Mouse (Mus musculus) heart, embryonic 15.5 days (tissue): Measurements from ENCODE around the gene Sec24b. TPM values are rescaled to one million over a fixed set of nuclear protein-coding genes. Genes with fewer than 3 reads are reported as not detected.

Experiments used
- ATAC-seq: fragments of 200-750 bp; cut with Nextera tagmentation; replicated peaks from 2 replicates; pipeline ENCODE4 v1.8.0; 2017; ENCODE audit warnings: low read depth, moderate TSS enrichment; ENCODE audit not compliant: insufficient number of reproducible peaks, insufficient read depth, low FRiP score
- H3K27ac ChIP-seq: fragments of 300-500 bp; sonication (generic); 2 replicates; pipeline ENCODE4 v1.5.1; 2015; ENCODE audit warnings: mild to moderate bottlenecking, inconsistent platforms
- H3K27me3 ChIP-seq: fragments of 300-500 bp; sonication (generic); 2 replicates; pipeline ENCODE4 v1.6.1; 2015; ENCODE audit warnings: inconsistent platforms
- H3K36me3 ChIP-seq: fragments of 300-500 bp; sonication (generic); 2 replicates; pipeline ENCODE4 v1.6.1; 2015; ENCODE audit warnings: mild to moderate bottlenecking, inconsistent platforms
- H3K4me1 ChIP-seq: fragments of 300-500 bp; sonication (generic); replicated peaks from 2 replicates; pipeline ENCODE4 v1.6.1; 2015; ENCODE audit warnings: inconsistent platforms
- H3K4me2 ChIP-seq: fragments of 300-500 bp; sonication (generic); 2 replicates; pipeline ENCODE4 v1.6.1; 2015; ENCODE audit warnings: inconsistent platforms, mild to moderate bottlenecking, moderate library complexity
- H3K4me3 ChIP-seq: fragments of 300-500 bp; sonication (generic); 2 replicates; pipeline ENCODE4 v1.5.1; 2015; ENCODE audit warnings: mild to moderate bottlenecking, inconsistent platforms
- H3K9ac ChIP-seq: fragments of 300-500 bp; sonication (generic); 2 replicates; pipeline ENCODE4 v1.6.1; 2015; ENCODE audit warnings: mild to moderate bottlenecking, inconsistent platforms
- H3K9me3 ChIP-seq: fragments of 300-500 bp; sonication (generic); replicated peaks from 2 replicates; pipeline ENCODE4 v1.6.1; 2016; ENCODE audit warnings: inconsistent platforms
- WGBS: fragments of 180-500 bp; shearing (Covaris S2); methylation state at CpG from one replicate; pipeline ENCODE4 v1.1.7; 2015; ENCODE audit warnings: mixed read lengths; 5-methylcytosine and 5-hydroxymethylcytosine counted together
- polyA plus RNA-seq: library from polyadenylated mRNA; unstranded; fragments of >200 nt; fragmentation: Nextera tagmentation; extraction: Ambion mirVana; gene quantifications from 2 replicates; pipeline ENCODE4 v1.2.1, GENCODE M21; 2015

Sec24b gene
- polyA plus RNA-seq, 1 experiment from 2014 or later, result 19.3 TPM

DNA sequence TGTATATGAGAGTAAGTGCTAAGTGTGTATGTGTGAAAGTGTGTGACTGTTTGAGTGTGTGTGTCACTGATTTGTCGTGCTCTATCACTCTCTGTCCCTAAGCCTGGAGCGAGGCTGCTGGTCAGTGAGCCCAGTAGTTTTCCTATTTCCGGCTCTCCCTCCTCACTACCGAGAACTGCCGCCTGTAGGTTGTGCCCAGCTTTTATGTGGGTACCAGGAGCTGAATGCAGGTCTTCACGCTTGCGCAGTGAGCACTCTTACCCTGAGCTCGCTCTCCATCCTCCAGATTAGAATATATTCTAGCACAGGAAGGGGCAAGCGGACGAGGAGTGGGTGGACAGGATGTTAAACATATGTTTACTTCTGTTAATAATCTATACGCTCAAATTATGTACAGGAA, 60.4 kb downstream of the Sec24b start:
- 0 out of 2 replicates have a peak, but pooled peaks cover 2% of the 10 kb centered on the region for H3K4me1 ChIP-seq
- 92% methylated on average over 11 of the region's 11 CpGs for WGBS

DNA sequence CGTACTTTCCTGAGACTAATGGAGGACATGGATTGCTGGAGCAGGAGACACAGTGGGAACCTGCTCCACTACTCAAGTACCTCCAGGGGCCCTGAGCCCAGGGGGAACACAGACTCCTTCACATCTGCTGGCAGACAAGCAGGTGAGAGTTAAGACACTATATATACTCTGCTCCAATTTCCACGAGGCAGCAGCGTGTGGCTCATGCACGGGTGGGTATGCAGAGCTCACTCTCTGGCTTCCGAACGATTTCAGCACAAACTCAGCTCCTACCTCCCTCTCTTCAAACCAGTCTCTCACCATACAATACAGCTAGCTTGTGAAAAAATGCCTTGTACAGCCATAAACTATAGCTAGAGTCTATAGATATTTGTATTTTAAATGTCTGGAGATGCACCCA, 62.8 kb downstream of the Sec24b start:
- ATAC-seq, result no peak
- WGBS, result 75% methylated on average over 6 of the region's 6 CpGs
- H3K36me3 ChIP-seq, result peaks cover 85% of the 10 kb centered on the region

More for the DNA sequence above, 60.4 kb downstream of the Sec24b start:
- H3K9ac ChIP-seq, result no peak overlapping the region
- no peak for ATAC-seq
- no peaks in the 10 kb centered on the region for H3K27me3 ChIP-seq
- H3K36me3 ChIP-seq, result peaks cover 84% of the 10 kb centered on the region
- no peaks in the 10 kb centered on the region for H3K9me3 ChIP-seq
- H3K4me3 ChIP-seq, result no peak overlapping the region
- no peak overlapping the region for H3K27ac ChIP-seq
- no peak overlapping the region for H3K4me2 ChIP-seq

DNA sequence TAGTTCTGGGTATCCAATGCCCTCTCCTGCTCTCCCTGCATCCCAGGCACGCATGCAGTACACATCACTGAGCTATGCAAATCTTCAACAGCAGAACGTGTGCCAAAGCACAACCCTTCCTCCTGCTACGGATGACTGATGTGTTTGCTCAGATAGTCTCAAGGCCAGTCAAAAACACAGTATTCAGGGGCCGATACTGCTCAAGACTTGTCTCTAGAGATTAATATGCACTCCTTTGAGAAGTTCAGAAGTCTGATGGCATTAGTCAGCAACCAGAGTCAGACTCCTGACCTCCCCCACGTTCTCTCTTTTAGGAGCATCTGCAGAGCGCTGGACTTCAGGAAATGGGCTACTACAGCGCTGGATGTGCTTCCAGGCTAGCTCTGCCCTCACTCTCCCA, 63.4 kb downstream of the Sec24b start:
- Histone ChIP-seq H3K27ac (no peak overlapping the region), H3K27me3 (no peaks in the 10 kb centered on the region), H3K4me3 (no peak overlapping the region), H3K9me3 (no peaks in the 10 kb centered on the region), H3K9ac (no peak overlapping the region), H3K4me1 (0 out of 2 replicates have a peak, but pooled peaks cover 2% of the 10 kb centered on the region), H3K4me2 (no peak overlapping the region), H3K36me3 (peaks cover 85% of the 10 kb centered on the region)
- ATAC-seq, result no peak
- 69% methylated on average over 7 of the region's 7 CpGs for WGBS

More for the DNA sequence above, 62.8 kb downstream of the Sec24b start:
- no peaks in the 10 kb centered on the region for H3K27me3 ChIP-seq
- H3K4me1 ChIP-seq, result 0 out of 2 replicates have a peak, but pooled peaks cover 2% of the 10 kb centered on the region
- H3K9ac ChIP-seq, result no peak overlapping the region
- H3K4me3 ChIP-seq, result no peak overlapping the region
- no peaks in the 10 kb centered on the region for H3K9me3 ChIP-seq
- no peak overlapping the region for H3K4me2 ChIP-seq
- H3K27ac ChIP-seq, result no peak overlapping the region

- no peak for ATAC-seq
- peaks cover 85% of the 10 kb centered on the region for H3K36me3 ChIP-seq
- 0 out of 2 replicates have a peak, but pooled peaks cover 2% of the 10 kb centered on the region for H3K4me1 ChIP-seq
- H3K4me3 ChIP-seq, result no peak overlapping the region
- H3K27ac ChIP-seq, result no peak overlapping the region
- H3K9ac ChIP-seq, result no peak overlapping the region
- WGBS, result 82% methylated on average over 3 of the region's 3 CpGs
- H3K4me2 ChIP-seq, result no peak overlapping the region
- no peaks in the 10 kb centered on the region for H3K27me3 ChIP-seq
- no peaks in the 10 kb centered on the region for H3K9me3 ChIP-seq
Measured at GRCm38 (mm10) chr3:129997324-129997723, 64.0 kb downstream of the Sec24b start.

- H3K36me3 ChIP-seq, result peaks cover 91% of the 10 kb centered on the region
- 92% methylated on average over 13 of the region's 13 CpGs for WGBS
- no peak for ATAC-seq
Measured at GRCm38 (mm10) chr3:129987297-129987696, 74.1 kb downstream of the Sec24b start.

GRCm38 (mm10) chr3:129985335-129985734, 76.0 kb downstream of the Sec24b start:
- H3K9ac ChIP-seq, result no peak overlapping the region
- no peaks in the 10 kb centered on the region for H3K4me1 ChIP-seq
- no peak overlapping the region for H3K4me3 ChIP-seq
- H3K27me3 ChIP-seq, result no peaks in the 10 kb centered on the region
- H3K4me2 ChIP-seq, result no peak overlapping the region
- WGBS, result 93% methylated on average over 4 of the region's 4 CpGs
- no peaks in the 10 kb centered on the region for H3K9me3 ChIP-seq
- no peak overlapping the region for H3K27ac ChIP-seq
- no peak for ATAC-seq
- H3K36me3 ChIP-seq, result peaks cover 74% of the 10 kb centered on the region

More at GRCm38 (mm10) chr3:129987297-129987696, 74.1 kb downstream of the Sec24b start:
- Histone ChIP-seq H3K9ac (no peak overlapping the region), H3K4me2 (no peak overlapping the region), H3K4me3 (no peak overlapping the region), H3K4me1 (no peaks in the 10 kb centered on the region), H3K27ac (no peak overlapping the region), H3K9me3 (no peaks in the 10 kb centered on the region), H3K27me3 (no peaks in the 10 kb centered on the region)

GRCm38 (mm10) chr3:129984797-129985196, 76.6 kb downstream of the Sec24b start:
- H3K9ac ChIP-seq, result no peak overlapping the region
- H3K4me2 ChIP-seq, result no peak overlapping the region
- peaks cover 69% of the 10 kb centered on the region for H3K36me3 ChIP-seq
- no peaks in the 10 kb centered on the region for H3K4me1 ChIP-seq
- H3K27ac ChIP-seq, result no peak overlapping the region
- no peaks in the 10 kb centered on the region for H3K9me3 ChIP-seq
- 90% methylated on average over 5 of the region's 5 CpGs for WGBS
- H3K27me3 ChIP-seq, result no peaks in the 10 kb centered on the region
- no peak overlapping the region for H3K4me3 ChIP-seq
- ATAC-seq, result no peak

DNA sequence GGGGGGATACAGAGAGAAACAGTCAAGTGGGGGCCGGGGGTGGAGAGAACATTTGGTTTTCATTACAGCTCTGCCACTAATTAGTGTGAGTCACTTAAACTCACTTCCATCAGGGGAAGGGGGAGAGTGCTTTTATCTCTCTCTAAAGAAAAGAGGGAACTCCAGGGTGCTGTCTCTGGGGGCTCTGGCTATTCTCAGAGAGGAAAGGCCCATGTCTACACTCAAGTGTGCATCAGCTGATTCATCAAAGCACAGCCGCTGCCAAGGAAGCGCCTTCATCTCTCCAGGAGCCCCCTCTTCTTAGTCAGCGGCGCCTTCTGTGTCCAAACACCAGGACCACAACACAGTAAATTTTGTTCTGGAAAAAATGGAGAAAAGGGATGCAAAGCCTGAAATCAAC, 79.1 kb downstream of the Sec24b start:
- H3K27me3 ChIP-seq, result no peaks in the 10 kb centered on the region
- no peaks in the 10 kb centered on the region for H3K9me3 ChIP-seq
- H3K27ac ChIP-seq, result no peak overlapping the region
- peaks cover 44% of the 10 kb centered on the region for H3K36me3 ChIP-seq
- H3K4me3 ChIP-seq, result no peak overlapping the region
- no peak overlapping the region for H3K4me2 ChIP-seq
- no peak overlapping the region for H3K9ac ChIP-seq
- 47% methylated on average over 5 of the region's 5 CpGs for WGBS
- no peak for ATAC-seq
- H3K4me1 ChIP-seq, result no peaks in the 10 kb centered on the region

GRCm38 (mm10) chr3:129981756-129982155, 79.6 kb downstream of the Sec24b start:
- Histone ChIP-seq H3K27ac (no peak overlapping the region), H3K27me3 (no peaks in the 10 kb centered on the region), H3K9me3 (no peaks in the 10 kb centered on the region), H3K36me3 (peaks cover 39% of the 10 kb centered on the region), H3K4me2 (no peak overlapping the region), H3K4me1 (no peaks in the 10 kb centered on the region), H3K4me3 (no peak overlapping the region), H3K9ac (no peak overlapping the region)
- whole genome bisulfite sequencing, result 68% methylated on average over 11 of the region's 11 CpGs
- no peak for ATAC-seq

GRCm38 (mm10) chr3:129979510-129979909, 81.8 kb downstream of the Sec24b start:
- 40% methylated on average over 6 of the region's 6 CpGs for WGBS
- no peak for ATAC-seq
- H3K4me2 ChIP-seq, result no peak overlapping the region
- H3K27me3 ChIP-seq, result no peaks in the 10 kb centered on the region
- H3K4me3 ChIP-seq, result no peak overlapping the region
- no peaks in the 10 kb centered on the region for H3K9me3 ChIP-seq
- H3K4me1 ChIP-seq, result no peaks in the 10 kb centered on the region
- H3K9ac ChIP-seq, result no peak overlapping the region
- peaks cover 19% of the 10 kb centered on the region for H3K36me3 ChIP-seq
- H3K27ac ChIP-seq, result no peak overlapping the region

DNA sequence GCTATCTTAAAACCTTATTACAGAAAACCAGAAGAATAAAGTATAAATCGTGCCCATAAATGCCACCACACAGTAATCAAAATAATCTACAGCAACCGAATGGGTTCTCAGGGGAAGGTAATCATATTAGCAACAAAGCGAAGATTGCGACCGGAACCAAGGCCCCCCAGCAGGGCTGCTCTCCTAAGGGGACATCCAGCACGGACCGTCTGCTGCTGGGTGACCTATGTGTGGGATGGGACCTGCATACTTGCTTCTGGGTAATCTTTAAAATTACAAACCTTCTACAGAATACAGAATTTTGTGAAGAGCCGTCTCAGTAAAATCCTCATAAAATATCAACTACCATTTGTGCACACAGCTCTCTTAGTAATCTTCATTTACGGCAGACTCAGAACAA, 82.6 kb downstream of the Sec24b start:
- H3K4me2 ChIP-seq, result no peak overlapping the region
- H3K4me3 ChIP-seq, result no peak overlapping the region
- H3K27me3 ChIP-seq, result no peaks in the 10 kb centered on the region
- ATAC-seq, result no peak
- H3K9me3 ChIP-seq, result no peaks in the 10 kb centered on the region
- H3K4me1 ChIP-seq, result no peaks in the 10 kb centered on the region
- H3K9ac ChIP-seq, result no peak overlapping the region
- no peak overlapping the region for H3K27ac ChIP-seq
- WGBS, result 86% methylated on average over 9 of the region's 9 CpGs
- H3K36me3 ChIP-seq, result peaks cover 13% of the 10 kb centered on the region

- whole genome bisulfite sequencing, result 69% methylated on average over 5 of the region's 5 CpGs
- Histone ChIP-seq H3K9me3 (no peaks in the 10 kb centered on the region), H3K9ac (no peak overlapping the region), H3K4me3 (no peak overlapping the region), H3K27ac (no peak overlapping the region), H3K4me1 (no peaks in the 10 kb centered on the region), H3K4me2 (no peak overlapping the region), H3K27me3 (peaks cover 4% of the 10 kb centered on the region; the same call in 1 of the 2 replicates), H3K36me3 (no peaks in the 10 kb centered on the region)
- ATAC-seq, result no peak
Measured at GRCm38 (mm10) chr3:129976317-129976716, 85.0 kb downstream of the Sec24b start.
